Mouse (Mus musculus) kidney, embryonic 14.5 days (tissue): ENCODE results near the gene Ifnl3. TPM values are rescaled to one million over a fixed set of nuclear protein-coding genes. Genes with fewer than 3 reads are reported as not detected.
A peak's percentile ranks its signal among the peaks of the same experiment; 100 is the strongest.
"Not testable (repeated sequence)": the region's sequence is repeated elsewhere in the genome, so short reads cannot be mapped to it uniquely, and the experiment has no call there.

ENCODE experiments used
- ATAC-seq: fragments of 200-750 bp; cut with Nextera tagmentation; 2 replicates; pipeline ENCODE4 v1.8.0; 2017; ENCODE audit warnings: moderate number of reproducible peaks, mild to moderate bottlenecking, moderate TSS enrichment, moderate library complexity; ENCODE audit not compliant: low FRiP score, low TSS enrichment
- H3K27ac ChIP-seq: fragments of 300-500 bp; sonication (generic); 2 replicates; pipeline ENCODE4 v1.5.1; 2014; ENCODE audit warnings: low read depth, mild to moderate bottlenecking, low read length, moderate library complexity, mixed read lengths
- H3K27me3 ChIP-seq: fragments of 300-500 bp; sonication (generic); 2 replicates; pipeline ENCODE4 v1.6.1; 2014; ENCODE audit warnings: mild to moderate bottlenecking, low read length; ENCODE audit not compliant: control insufficient read depth, insufficient read depth
- H3K36me3 ChIP-seq: fragments of 300-500 bp; sonication (generic); 2 replicates; pipeline ENCODE4 v1.6.1; 2014; ENCODE audit warnings: low read length, mixed read lengths; ENCODE audit not compliant: control insufficient read depth, insufficient read depth
- H3K4me1 ChIP-seq: fragments of 300-500 bp; sonication (generic); 2 replicates; pipeline ENCODE4 v1.6.1; 2014; ENCODE audit warnings: low read length, mixed read lengths; ENCODE audit not compliant: control insufficient read depth, insufficient read depth
- H3K4me2 ChIP-seq: fragments of 300-500 bp; sonication (generic); replicated peaks from 2 replicates; pipeline ENCODE4 v1.6.1; 2014; ENCODE audit warnings: low read depth, mild to moderate bottlenecking, low read length
- H3K4me3 ChIP-seq: fragments of 300-500 bp; sonication (generic); 2 replicates; pipeline ENCODE4 v1.5.1; 2014; ENCODE audit warnings: mild to moderate bottlenecking, low read length
- H3K9ac ChIP-seq: fragments of 300-500 bp; sonication (generic); 2 replicates; pipeline ENCODE4 v1.6.1; 2014; ENCODE audit warnings: low read depth, mild to moderate bottlenecking, low read length, moderate library complexity
- H3K9me3 ChIP-seq: fragments of 300-500 bp; sonication (generic); 2 replicates; pipeline ENCODE4 v1.6.1; 2016; ENCODE audit warnings: low read length; ENCODE audit not compliant: control insufficient read depth
- WGBS: fragments of 180-500 bp; shearing (Covaris S2); extraction: QIAGEN DNeasy Blood & Tissue Kit; methylation state at CpG from one replicate; pipeline ENCODE4 v1.1.7; 2014; 5-methylcytosine and 5-hydroxymethylcytosine counted together
- polyA plus RNA-seq: library from polyadenylated mRNA; unstranded; fragments of >200 nt; fragmentation: Nextera tagmentation; extraction: Ambion mirVana; gene quantifications from 2 replicates; pipeline ENCODE4 v1.2.1, GENCODE M21; 2014

Ifnl3 gene
- polyA plus RNA-seq: not detected in 2 replicates

GRCm38 (mm10) chr7:28522536-28522935 is at the start of gene Ifnl3:
Ifnl3 (plus strand) TSS chr7:28522836.
- not testable (repeated sequence) for H3K27me3 ChIP-seq, H3K9ac ChIP-seq, ATAC-seq, H3K36me3 ChIP-seq, H3K4me3 ChIP-seq, H3K4me2 ChIP-seq, H3K4me1 ChIP-seq, H3K9me3 ChIP-seq, H3K27ac ChIP-seq
- 73% methylated on average over 5 of the region's 6 CpGs for WGBS

DNA sequence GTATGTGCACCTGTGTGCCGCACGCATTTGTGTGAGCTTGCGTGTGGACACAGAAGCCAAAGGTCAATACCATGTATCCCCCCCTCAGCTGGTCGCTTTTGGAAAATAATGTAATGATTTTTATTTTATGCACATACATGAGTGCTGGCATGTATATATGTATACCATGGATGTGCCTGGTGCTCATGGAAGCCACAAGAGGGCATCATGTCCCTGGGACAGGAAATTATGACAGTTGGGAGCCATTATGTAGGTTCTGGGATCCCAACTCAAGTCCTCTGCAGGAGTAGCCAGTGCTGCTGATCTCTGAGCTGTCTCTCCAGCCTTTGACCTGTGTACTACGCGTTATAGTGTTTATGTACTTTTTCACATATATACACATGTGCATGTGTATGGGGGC is 46.4 kb upstream of the Ifnl3 start:
- no peak for ATAC-seq
- 88% methylated on average over 6 of the region's 6 CpGs for WGBS
- Histone ChIP-seq H3K9ac (no peak overlapping the region), H3K4me3 (no peak overlapping the region), H3K4me1 (no peaks in the 10 kb centered on the region), H3K4me2 (no peak overlapping the region), H3K27me3 (no peaks in the 10 kb centered on the region), H3K9me3 (no peaks in the 10 kb centered on the region), H3K27ac (no peak overlapping the region), H3K36me3 (no peaks in the 10 kb centered on the region)

- Histone ChIP-seq H3K36me3 (no peaks in the 10 kb centered on the region), H3K4me2 (no peak overlapping the region), H3K27ac (no peak overlapping the region), H3K9ac (no peak overlapping the region), H3K4me1 (no peaks in the 10 kb centered on the region), H3K9me3 (no peaks in the 10 kb centered on the region), H3K4me3 (no peak overlapping the region), H3K27me3 (no peaks in the 10 kb centered on the region)
- peak; percentile 43; the same call in 1 of the 2 replicates for ATAC-seq
- 85% methylated on average over 5 of the region's 5 CpGs for WGBS
These were observed 45.3 kb upstream of the Ifnl3 start for GRCm38 (mm10) chr7:28477363-28477762.

- Histone ChIP-seq H3K27ac (no peak overlapping the region), H3K27me3 (no peaks in the 10 kb centered on the region), H3K4me1 (no peaks in the 10 kb centered on the region), H3K4me3 (no peak overlapping the region), H3K9me3 (no peaks in the 10 kb centered on the region), H3K36me3 (no peaks in the 10 kb centered on the region), H3K4me2 (no peak overlapping the region), H3K9ac (no peak overlapping the region)
- 9% methylated on average over 8 of the region's 8 CpGs for WGBS
- peak; percentile 62; the same call in 1 of the 2 replicates for ATAC-seq
These were observed 43.8 kb upstream of the Ifnl3 start for GRCm38 (mm10) chr7:28478854-28479253.

GRCm38 (mm10) chr7:28482854-28483253 is 39.8 kb upstream of the Ifnl3 start:
- Histone ChIP-seq H3K36me3 (no peaks in the 10 kb centered on the region), H3K27me3 (0 out of 2 replicates have a peak, but pooled peaks cover 3% of the 10 kb centered on the region), H3K27ac (no peak overlapping the region), H3K4me1 (0 out of 2 replicates have a peak, but pooled peaks cover under 1% of the 10 kb centered on the region), H3K9ac (no peak overlapping the region), H3K9me3 (no peaks in the 10 kb centered on the region), H3K4me2 (no peak overlapping the region), H3K4me3 (no peak overlapping the region)
- ATAC-seq: no peak
- WGBS: 84% methylated on average over 11 of the region's 11 CpGs

DNA sequence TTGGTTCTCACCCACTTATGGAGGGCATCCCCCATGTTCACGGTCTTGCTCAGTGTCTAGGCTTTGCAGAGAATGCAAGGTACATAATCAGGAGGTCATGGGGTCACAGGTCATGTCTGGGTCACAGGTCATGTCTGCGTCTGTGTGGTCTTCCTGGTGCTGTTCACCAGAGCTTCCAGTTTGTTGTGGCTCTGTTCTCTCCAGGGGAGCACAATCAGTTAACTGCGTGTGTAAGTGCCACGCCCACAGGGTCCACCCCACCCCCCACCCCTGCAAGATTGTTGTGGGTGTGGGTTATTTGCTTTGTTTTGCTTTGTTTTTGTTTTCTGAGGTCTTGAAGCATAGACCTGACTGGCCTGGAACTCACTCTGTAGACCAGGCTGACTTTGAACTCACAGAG is 38.4 kb upstream of the Ifnl3 start:
- no peaks in the 10 kb centered on the region for H3K36me3 ChIP-seq
- H3K4me1 ChIP-seq: 0 out of 2 replicates have a peak, but pooled peaks cover 5% of the 10 kb centered on the region
- no peaks in the 10 kb centered on the region for H3K9me3 ChIP-seq
- 0 out of 2 replicates have a peak, but pooled peaks cover 5% of the 10 kb centered on the region for H3K27me3 ChIP-seq
- no peak overlapping the region for H3K4me2 ChIP-seq
- no peak overlapping the region for H3K4me3 ChIP-seq
- H3K9ac ChIP-seq: no peak overlapping the region
- no peak overlapping the region for H3K27ac ChIP-seq
- ATAC-seq: no peak
- WGBS: 26% methylated on average over 4 of the region's 4 CpGs

DNA sequence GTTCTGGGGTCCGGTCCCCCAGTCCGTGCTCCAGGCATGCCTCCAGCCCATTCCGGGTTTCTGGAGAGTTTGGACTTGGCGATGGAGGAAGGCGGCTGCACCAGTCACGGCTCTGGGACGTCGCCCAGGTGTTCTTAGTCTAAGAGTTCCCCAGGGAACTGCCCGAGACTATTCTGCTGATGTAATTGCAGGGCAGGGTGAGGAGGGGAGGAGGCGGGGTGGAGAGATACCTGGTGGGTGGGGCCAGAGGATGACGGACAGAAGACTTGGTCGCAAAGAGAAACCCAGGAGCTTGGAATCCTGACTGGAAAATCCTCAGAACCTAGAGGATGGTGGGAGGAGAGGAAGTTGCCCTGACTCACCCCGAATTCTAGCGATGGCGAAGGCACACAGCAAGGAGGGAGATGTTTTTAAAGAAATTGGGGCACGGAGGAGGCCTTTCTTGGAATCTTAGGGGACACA is 34.6 kb upstream of the Ifnl3 start:
- 0 out of 2 replicates have a peak, but pooled peaks have one; percentile 21 for ATAC-seq
- Histone ChIP-seq H3K4me3 (peak overlapping the region; percentile 17; the same call in 1 of the 2 replicates), H3K27ac (no peak overlapping the region)

GRCm38 (mm10) chr7:28490410-28490809 is 32.2 kb upstream of the Ifnl3 start:
- Histone ChIP-seq H3K27me3 (0 out of 2 replicates have a peak, but pooled peaks cover 5% of the 10 kb centered on the region), H3K4me3 (no peak overlapping the region), H3K4me1 (0 out of 2 replicates have a peak, but pooled peaks cover 5% of the 10 kb centered on the region), H3K9ac (0 out of 2 replicates have a peak overlapping the region, but pooled peaks have one; percentile 2), H3K27ac (no peak overlapping the region), H3K4me2 (peak overlapping the region; percentile 9; the same call in 1 of the 2 replicates), H3K36me3 (no peaks in the 10 kb centered on the region), H3K9me3 (no peaks in the 10 kb centered on the region)
- 3% methylated on average over 10 of the region's 10 CpGs for whole genome bisulfite sequencing
- peak; percentile 64; the same call in 1 of the 2 replicates for ATAC-seq

More for the DNA sequence above, 34.6 kb upstream of the Ifnl3 start:
- 0 out of 2 replicates have a peak, but pooled peaks cover 5% of the 10 kb centered on the region for H3K27me3 ChIP-seq
- 0 out of 2 replicates have a peak, but pooled peaks cover 5% of the 10 kb centered on the region for H3K4me1 ChIP-seq
- WGBS: 5% methylated on average over 16 of the region's 16 CpGs
- peak overlapping the region; percentile 41 for H3K4me2 ChIP-seq
- no peaks in the 10 kb centered on the region for H3K9me3 ChIP-seq
- peak overlapping the region; percentile 34; the same call in 1 of the 2 replicates for H3K9ac ChIP-seq
- H3K36me3 ChIP-seq: no peaks in the 10 kb centered on the region

DNA sequence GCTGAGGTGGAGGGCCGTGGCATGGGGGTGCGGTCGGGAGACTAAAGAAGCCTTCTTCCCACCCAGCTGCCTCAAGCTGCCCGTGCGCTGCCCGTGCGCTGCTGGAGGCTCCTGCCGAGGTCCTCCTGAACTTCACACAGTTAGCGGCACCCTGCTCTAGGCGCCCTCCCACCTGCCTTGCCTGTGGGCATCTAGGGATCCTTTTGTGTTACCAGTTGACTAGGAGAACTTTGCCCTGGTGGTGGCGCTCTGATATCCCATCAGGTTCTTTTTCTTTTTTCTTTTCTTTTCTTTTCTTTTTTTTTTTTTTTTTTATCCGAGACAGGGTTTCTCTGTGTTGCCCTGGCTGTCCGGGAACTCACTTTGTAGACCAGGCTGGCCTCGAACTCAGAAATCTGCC is 31.7 kb upstream of the Ifnl3 start:
- H3K4me3 ChIP-seq: no peak overlapping the region
- 0 out of 2 replicates have a peak, but pooled peaks cover 5% of the 10 kb centered on the region for H3K4me1 ChIP-seq
- H3K9me3 ChIP-seq: no peaks in the 10 kb centered on the region
- H3K36me3 ChIP-seq: no peaks in the 10 kb centered on the region
- H3K4me2 ChIP-seq: peak overlapping the region; percentile 9; the same call in 1 of the 2 replicates
- ATAC-seq: 0 out of 2 replicates have a peak, but pooled peaks have one; percentile 25
- 36% methylated on average over 13 of the region's 14 CpGs for WGBS
- no peak overlapping the region for H3K27ac ChIP-seq
- H3K9ac ChIP-seq: 0 out of 2 replicates have a peak overlapping the region, but pooled peaks have one; percentile 2
- 0 out of 2 replicates have a peak, but pooled peaks cover 5% of the 10 kb centered on the region for H3K27me3 ChIP-seq
